Mouse (Mus musculus) frontal cortex, postnatal 10 days (tissue): ENCODE measurements around the gene Mrtfa.

Experiments used
- DNase-seq, 2 experiments: peaks; one replicate each; pipeline ENCODE4 v3.0.0; 2022; ENCODE audit warnings: low spot score in 2 of 2, mixed read lengths in 1 of 2

Mrtfa gene

GRCm38 (mm10) chr15:81031611-81032010 is 158.9 kb downstream of the Mrtfa start:
- no peak for DNase-seq

- no peak for DNase-seq
Measured at GRCm38 (mm10) chr15:81030891-81031425, 159.6 kb downstream of the Mrtfa start.

- DNase-seq = peak in 1 of 2 experiments; percentile 79
Measured at GRCm38 (mm10) chr15:81027378-81028173, 163.0 kb downstream of the Mrtfa start.

- DNase-seq = no peak
Measured at GRCm38 (mm10) chr15:81026901-81027300, 163.7 kb downstream of the Mrtfa start.

GRCm38 (mm10) chr15:81023842-81024241 is 166.7 kb downstream of the Mrtfa start:
- no peak for DNase-seq

- DNase-seq = no peak
Measured at GRCm38 (mm10) chr15:81022437-81022836, 168.1 kb downstream of the Mrtfa start.

GRCm38 (mm10) chr15:81021377-81021776 is 169.2 kb downstream of the Mrtfa start:
- DNase-seq = no peak

GRCm38 (mm10) chr15:81017308-81017707 is 173.2 kb downstream of the Mrtfa start:
- DNase-seq = no peak

- DNase-seq = no peak
Measured at GRCm38 (mm10) chr15:81016488-81016887, 174.1 kb downstream of the Mrtfa start.

- no peak for DNase-seq
Measured at GRCm38 (mm10) chr15:81015068-81015744, 175.4 kb downstream of the Mrtfa start.

GRCm38 (mm10) chr15:81013186-81013585 is 177.4 kb downstream of the Mrtfa start:
- DNase-seq = no peak

- DNase-seq = no peak
Measured at GRCm38 (mm10) chr15:81012359-81012758, 178.2 kb downstream of the Mrtfa start.

- no peak for DNase-seq
Measured at GRCm38 (mm10) chr15:81011523-81011922, 179.0 kb downstream of the Mrtfa start.

GRCm38 (mm10) chr15:81010114-81010513 is 180.4 kb downstream of the Mrtfa start:
- no peak for DNase-seq

- no peak for DNase-seq
Measured at GRCm38 (mm10) chr15:81008689-81009123, 181.9 kb downstream of the Mrtfa start.

- DNase-seq = no peak
Measured at GRCm38 (mm10) chr15:81007905-81008304, 182.7 kb downstream of the Mrtfa start.

- DNase-seq = no peak
Measured at GRCm38 (mm10) chr15:81007339-81007738, 183.2 kb downstream of the Mrtfa start.

GRCm38 (mm10) chr15:81006127-81006735 is 184.3 kb downstream of the Mrtfa start:
- no peak for DNase-seq

- no peak for DNase-seq
Measured at GRCm38 (mm10) chr15:81000419-81001138, 190.0 kb downstream of the Mrtfa start.

- no peak for DNase-seq
Measured at GRCm38 (mm10) chr15:80997077-80997476, 193.5 kb downstream of the Mrtfa start.

- no peak for DNase-seq
Measured at GRCm38 (mm10) chr15:80996090-80996835, 194.3 kb downstream of the Mrtfa start.
